Mouse (Mus musculus): ENCODE data around the gene Ankrd9. TPM values are rescaled to one million over a fixed set of nuclear protein-coding genes. Genes with fewer than 3 reads are reported as not detected.

Ankrd9 gene
- total and polyA plus RNA-seq, 2 experiments from 2014 or later, result 7.6 to 10.2 TPM

DNA sequence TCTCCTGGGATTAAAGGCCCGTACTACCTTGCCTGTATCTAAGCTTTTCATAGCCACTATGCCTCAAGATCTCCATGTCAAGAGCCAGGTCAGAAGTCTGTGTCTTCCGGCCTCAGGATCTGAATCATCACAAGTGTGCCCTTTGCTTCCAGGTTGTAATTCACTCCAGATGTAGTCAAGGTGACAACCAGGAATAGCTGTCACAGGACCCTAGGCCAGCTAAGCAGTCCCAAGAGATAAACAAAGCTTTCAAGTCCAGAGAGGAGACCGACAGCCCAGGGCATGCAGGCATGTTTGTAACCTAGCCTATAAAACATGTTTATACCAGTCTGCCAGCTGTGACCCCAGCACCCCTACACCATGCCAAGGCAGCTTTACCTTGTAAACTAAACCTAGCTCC lies 2.9 kb upstream of the Ankrd9 start:
- DNase-seq (no peak), ATAC-seq (no peak)
- no peaks in the 10 kb centered on the region for H3K4me1 ChIP-seq (ENCODE audit: insufficient read depth)
- no peak overlapping the region for H3K4me2 ChIP-seq (ENCODE audit: low read depth)
- no peaks in the 10 kb centered on the region for H3K27me3 ChIP-seq (ENCODE audit: insufficient read depth, low read length)
- no peak for TF ChIP-seq CTCF (IDR thresholded peaks at IDR 0.05; ENCODE audit: low read depth)
- H3K9ac ChIP-seq, result no peak overlapping the region
- H3K9me3 ChIP-seq (ENCODE audit: low read length), result no peaks in the 10 kb centered on the region
- WGBS, result 87% methylated on average over 3 of the region's 3 CpGs
- H3K36me3 ChIP-seq (ENCODE audit: insufficient read depth), result no peaks in the 10 kb centered on the region
- H3K4me3 ChIP-seq (ENCODE audit: low read depth, low read length), result no peak overlapping the region
- H3K27ac ChIP-seq (ENCODE audit: low read depth, low read length), result no peak overlapping the region

DNA sequence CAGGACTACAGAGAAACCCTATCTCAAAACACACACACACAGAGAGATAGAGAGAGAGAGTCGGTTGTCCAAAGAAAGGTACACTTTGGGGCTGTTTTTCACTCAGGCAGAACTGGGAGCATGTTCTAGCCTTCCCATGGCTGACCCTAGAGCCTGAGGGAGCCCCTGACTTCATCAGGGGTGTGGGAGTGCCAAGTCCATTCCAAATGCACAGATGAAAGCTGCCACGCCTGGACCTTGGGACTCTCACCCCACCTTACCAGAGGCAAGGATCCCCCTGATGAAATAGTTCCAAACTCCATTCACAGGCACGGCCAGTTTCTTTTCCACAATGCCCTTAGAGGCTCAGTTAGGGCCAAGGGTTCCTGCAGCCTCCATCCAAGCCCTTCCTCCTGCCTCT lies 968 bp upstream of the Ankrd9 start:
- no peak overlapping the region for H3K9ac ChIP-seq
- no peak for ATAC-seq
- WGBS, result 85% methylated on average over 3 of the region's 3 CpGs
- TF ChIP-seq CTCF (IDR thresholded peaks at IDR 0.05; ENCODE audit: low read depth), result no peak
- peaks cover 4% of the 10 kb centered on the region; the same call in 1 of the 2 replicates for H3K36me3 ChIP-seq (ENCODE audit: insufficient read depth)
- no peaks in the 10 kb centered on the region for H3K27me3 ChIP-seq (ENCODE audit: insufficient read depth, low read length)
- H3K4me1 ChIP-seq (ENCODE audit: insufficient read depth), result no peaks in the 10 kb centered on the region
- no peak overlapping the region for H3K4me2 ChIP-seq (ENCODE audit: low read depth)
- H3K9me3 ChIP-seq (ENCODE audit: low read length), result no peaks in the 10 kb centered on the region
- DNase-seq, result no peak
- H3K27ac ChIP-seq (ENCODE audit: low read depth, low read length), result no peak overlapping the region
- H3K4me3 ChIP-seq (ENCODE audit: low read depth, low read length), result no peak overlapping the region

DNA sequence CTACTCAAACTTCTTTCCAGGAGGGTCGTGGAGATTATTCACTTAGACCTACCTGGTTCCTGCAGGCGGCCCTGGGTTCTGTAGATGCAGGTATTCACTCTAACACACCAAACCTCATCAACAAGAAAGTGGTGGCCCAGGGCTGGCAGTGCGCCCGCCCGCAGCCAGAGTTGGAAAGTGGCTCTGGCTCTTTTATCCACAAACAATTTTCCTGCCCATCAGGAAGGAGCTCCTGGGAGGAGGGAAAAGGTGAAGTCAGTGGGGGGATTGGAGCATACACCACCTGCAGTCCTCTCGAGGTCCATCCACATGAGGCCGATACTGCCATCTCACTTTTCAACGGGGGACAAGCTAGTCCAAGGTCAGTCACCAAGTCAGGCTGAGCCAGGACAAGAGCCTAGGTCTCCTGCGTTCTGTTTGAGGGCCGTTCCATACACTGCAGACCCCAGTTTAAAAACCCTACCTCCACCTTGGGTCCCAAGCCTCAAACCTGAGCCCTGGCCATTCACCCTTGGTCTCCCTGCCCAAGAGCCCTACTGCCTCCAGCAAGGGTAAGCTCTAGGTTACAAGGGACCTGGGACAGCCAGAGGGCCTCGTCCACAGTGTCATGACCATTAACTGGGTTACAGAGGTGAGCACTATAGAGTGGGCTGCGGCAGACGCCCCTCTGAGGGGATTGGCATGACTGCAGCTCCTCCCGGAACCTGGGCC lies 789 bp downstream of the Ankrd9 start:
- Histone ChIP-seq H3K27me3 (ENCODE audit: insufficient read depth, low read length) (no peaks in the 10 kb centered on the region), H3K9me3 (ENCODE audit: low read length) (no peaks in the 10 kb centered on the region), H3K4me1 (ENCODE audit: insufficient read depth) (no peaks in the 10 kb centered on the region), H3K9ac (peak overlapping the region; percentile 67), H3K27ac (ENCODE audit: low read depth, low read length) (no peak overlapping the region), H3K36me3 (ENCODE audit: insufficient read depth) (peaks cover 7% of the 10 kb centered on the region; the same call in 1 of the 2 replicates), H3K4me2 (ENCODE audit: low read depth) (peak overlapping the region; percentile 91), H3K4me3 (ENCODE audit: low read depth, low read length) (peak overlapping the region; percentile 61)
- no peak for ATAC-seq
- 42% methylated on average over 14 of the region's 14 CpGs for WGBS
- DNase-seq, result no peak
- no peak for TF ChIP-seq CTCF (IDR thresholded peaks at IDR 0.05; ENCODE audit: low read depth)

DNA sequence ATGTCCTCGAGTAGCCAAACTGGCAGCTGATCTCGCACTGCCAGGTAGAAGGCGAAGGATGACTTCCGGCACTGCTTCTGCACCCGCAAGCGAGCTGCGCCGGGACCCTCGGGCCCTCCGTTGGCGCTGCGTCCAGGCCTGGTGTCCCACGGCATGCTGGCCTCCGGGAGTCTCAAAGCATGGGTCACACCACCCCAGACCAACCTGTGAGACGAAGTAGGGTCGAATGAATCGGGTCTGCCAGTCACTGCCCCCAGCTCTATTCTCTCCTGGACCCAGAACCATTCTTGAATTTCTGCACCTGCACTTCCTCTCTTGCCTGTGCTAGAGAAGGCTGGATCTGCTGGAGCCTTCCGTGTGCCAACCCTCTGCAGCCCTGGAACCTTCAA lies 1.5 kb downstream of the Ankrd9 start:
- Histone ChIP-seq H3K4me3 (ENCODE audit: low read depth, low read length) (no peak overlapping the region), H3K9ac (no peak overlapping the region), H3K27ac (ENCODE audit: low read depth, low read length) (no peak overlapping the region), H3K9me3 (ENCODE audit: low read length) (no peaks in the 10 kb centered on the region), H3K36me3 (ENCODE audit: insufficient read depth) (peaks cover 10% of the 10 kb centered on the region; the same call in 1 of the 2 replicates), H3K4me1 (ENCODE audit: insufficient read depth) (no peaks in the 10 kb centered on the region), H3K27me3 (ENCODE audit: insufficient read depth, low read length) (no peaks in the 10 kb centered on the region), H3K4me2 (ENCODE audit: low read depth) (no peak overlapping the region)
- no peak for ATAC-seq
- 96% methylated on average over 18 of the region's 18 CpGs for WGBS
- no peak for TF ChIP-seq CTCF (IDR thresholded peaks at IDR 0.05; ENCODE audit: low read depth)
- DNase-seq, result no peak

DNA sequence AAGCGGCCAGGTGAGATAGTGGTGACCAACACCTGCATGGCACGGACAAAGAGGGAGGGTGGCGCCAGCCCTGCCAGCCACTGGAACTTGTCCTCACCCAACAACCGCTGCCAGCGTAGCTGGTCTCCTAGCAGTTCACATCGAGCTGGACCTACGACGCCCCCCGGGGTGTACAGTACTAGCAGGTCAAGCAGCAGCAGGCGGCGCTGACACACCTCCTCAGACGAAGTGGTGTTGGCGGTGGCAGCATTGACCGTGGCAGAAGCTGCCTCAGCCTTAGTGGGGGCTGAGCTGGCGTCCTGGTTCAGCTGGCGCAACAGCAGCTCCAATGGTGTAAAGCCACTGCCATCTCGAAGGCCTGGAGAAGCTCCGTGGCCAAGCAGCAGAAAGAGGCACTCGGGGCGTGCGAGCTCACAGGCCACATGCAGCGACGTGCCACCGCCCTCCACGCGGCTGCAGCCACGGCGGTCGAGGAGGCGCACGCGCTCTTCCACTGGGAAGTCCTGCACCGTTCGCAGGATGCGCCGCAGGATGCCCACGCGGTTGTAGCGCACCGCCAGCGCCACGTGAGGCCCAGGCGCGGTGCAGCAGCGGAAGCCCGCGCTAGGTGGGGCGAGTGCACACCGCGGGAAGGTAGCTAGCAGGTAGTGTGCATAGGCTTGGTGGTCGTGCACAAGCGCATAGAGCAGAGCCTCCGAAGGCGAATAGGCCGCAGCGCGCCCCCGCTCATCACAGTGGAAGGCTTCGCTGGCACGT lies 2.1 kb downstream of the Ankrd9 start:
- WGBS, result 97% methylated on average over 60 of the region's 60 CpGs
- no peak for ATAC-seq

DNA sequence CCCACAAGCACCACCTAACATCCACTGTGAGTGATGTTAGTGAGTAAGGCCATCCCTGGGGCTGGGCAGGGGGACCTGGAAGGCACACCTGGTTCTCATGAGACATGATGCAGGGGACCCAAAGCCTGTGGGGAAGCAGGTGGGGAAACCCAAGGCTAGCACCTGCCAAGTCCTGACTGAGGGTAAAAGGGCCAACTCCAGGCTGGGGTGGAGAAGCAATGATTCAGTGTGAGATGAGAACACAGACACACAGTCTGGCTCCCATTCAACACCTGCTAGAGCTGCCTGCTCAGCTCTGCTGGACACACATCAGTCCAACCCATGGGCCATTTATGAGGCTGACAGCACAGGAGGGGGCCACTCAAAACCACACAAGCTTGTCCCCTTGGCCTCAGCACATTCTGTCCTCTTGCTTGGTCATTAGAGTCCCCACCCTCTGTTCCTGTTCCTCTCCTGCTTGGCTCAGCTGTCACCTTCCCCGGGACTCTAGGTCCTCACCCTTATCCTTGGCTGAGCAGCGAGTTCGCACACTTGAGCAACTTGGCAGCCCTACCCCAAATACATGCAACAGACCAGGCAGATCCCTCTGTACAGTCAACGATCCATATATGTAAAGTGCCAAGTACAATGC lies 2.9 kb downstream of the Ankrd9 start:
- Histone ChIP-seq H3K9me3 (ENCODE audit: low read length) (no peaks in the 10 kb centered on the region), H3K27ac (ENCODE audit: low read depth, low read length) (no peak overlapping the region), H3K4me3 (ENCODE audit: low read depth, low read length) (no peak overlapping the region), H3K27me3 (ENCODE audit: insufficient read depth, low read length) (no peaks in the 10 kb centered on the region), H3K36me3 (ENCODE audit: insufficient read depth) (peaks cover 16% of the 10 kb centered on the region; the same call in 1 of the 2 replicates), H3K9ac (no peak overlapping the region), H3K4me2 (ENCODE audit: low read depth) (no peak overlapping the region), H3K4me1 (ENCODE audit: insufficient read depth) (no peaks in the 10 kb centered on the region)
- DNase-seq (no peak), ATAC-seq (no peak)
- TF ChIP-seq CTCF (IDR thresholded peaks at IDR 0.05; ENCODE audit: low read depth), result no peak
- 94% methylated on average over 4 of the region's 4 CpGs for WGBS

More for the DNA sequence above, 2.1 kb downstream of the Ankrd9 start:
- DNase-seq, result no peak
- Histone ChIP-seq H3K9ac (no peak overlapping the region), H3K9me3 (ENCODE audit: low read length) (no peaks in the 10 kb centered on the region), H3K36me3 (ENCODE audit: insufficient read depth) (peaks cover 13% of the 10 kb centered on the region; the same call in 1 of the 2 replicates), H3K27ac (ENCODE audit: low read depth, low read length) (no peak overlapping the region), H3K27me3 (ENCODE audit: insufficient read depth, low read length) (no peaks in the 10 kb centered on the region), H3K4me1 (ENCODE audit: insufficient read depth) (no peaks in the 10 kb centered on the region), H3K4me2 (ENCODE audit: low read depth) (no peak overlapping the region), H3K4me3 (ENCODE audit: low read depth, low read length) (no peak overlapping the region)
- no peak for TF ChIP-seq CTCF (IDR thresholded peaks at IDR 0.05; ENCODE audit: low read depth)

DNA sequence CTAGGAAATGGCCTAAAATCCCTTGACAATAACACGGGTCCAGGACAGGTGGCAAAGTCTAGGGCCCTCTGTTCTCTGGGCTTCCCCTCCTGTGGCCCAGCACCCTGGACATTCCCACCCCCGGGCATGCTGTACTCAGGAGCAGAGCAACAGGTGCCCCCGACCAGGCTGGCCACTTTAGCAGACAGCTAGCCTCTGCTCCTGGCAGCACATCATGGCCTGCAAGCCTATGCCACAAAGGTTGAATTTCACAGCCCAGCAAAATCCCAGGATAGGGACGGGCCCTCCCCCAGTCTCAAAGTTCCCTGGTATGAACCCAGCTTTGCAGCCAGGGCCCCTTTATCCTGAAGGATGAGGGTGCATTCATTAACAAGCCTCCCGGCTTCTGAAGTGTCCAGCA lies 3.5 kb downstream of the Ankrd9 start:
- Histone ChIP-seq H3K4me3 (ENCODE audit: low read depth, low read length) (no peak overlapping the region), H3K9ac (no peak overlapping the region), H3K9me3 (ENCODE audit: low read length) (no peaks in the 10 kb centered on the region), H3K36me3 (ENCODE audit: insufficient read depth) (peaks cover 18% of the 10 kb centered on the region; the same call in 1 of the 2 replicates), H3K4me2 (ENCODE audit: low read depth) (no peak overlapping the region), H3K27ac (ENCODE audit: low read depth, low read length) (no peak overlapping the region), H3K27me3 (ENCODE audit: insufficient read depth, low read length) (no peaks in the 10 kb centered on the region), H3K4me1 (ENCODE audit: insufficient read depth) (no peaks in the 10 kb centered on the region)
- 81% methylated on average over 5 of the region's 5 CpGs for WGBS
- DNase-seq, result no peak
- no peak for TF ChIP-seq CTCF (IDR thresholded peaks at IDR 0.05; ENCODE audit: low read depth)
- no peak for ATAC-seq
